Mouse (Mus musculus) intestine, postnatal 0 days (tissue): ENCODE results near the gene H1f0. TPM values are rescaled to one million over a fixed set of nuclear protein-coding genes. Genes with fewer than 3 reads are reported as not detected.

Experiments used
- ATAC-seq: fragments of 200-750 bp; cut with Nextera tagmentation; 2 replicates; pipeline ENCODE4 v1.8.0; 2017; ENCODE audit warnings: mild to moderate bottlenecking, moderate TSS enrichment, moderate library complexity
- H3K27ac ChIP-seq: fragments of 300-500 bp; sonication (generic); 2 replicates; pipeline ENCODE4 v1.5.1; 2014; ENCODE audit warnings: mild to moderate bottlenecking, low read depth, low read length, moderate library complexity
- H3K27me3 ChIP-seq: fragments of 300-500 bp; sonication (generic); replicated peaks from 2 replicates; pipeline ENCODE4 v1.6.1; 2014; ENCODE audit warnings: low read length, mixed read lengths; ENCODE audit not compliant: control insufficient read depth, insufficient read depth
- H3K36me3 ChIP-seq: fragments of 300-500 bp; sonication (generic); 2 replicates; pipeline ENCODE4 v1.6.1; 2014; ENCODE audit warnings: mild to moderate bottlenecking, moderate library complexity; ENCODE audit not compliant: control insufficient read depth, insufficient read depth
- H3K4me1 ChIP-seq: fragments of 300-500 bp; sonication (generic); replicated peaks from 2 replicates; pipeline ENCODE4 v1.6.1; 2014; ENCODE audit warnings: antibody characterized with exemption, low read length, mixed read lengths; ENCODE audit not compliant: control insufficient read depth, insufficient read depth
- H3K4me2 ChIP-seq: fragments of 300-500 bp; sonication (generic); replicated peaks from 2 replicates; pipeline ENCODE4 v1.6.1; 2014; ENCODE audit warnings: low read depth, mild to moderate bottlenecking, moderate library complexity
- H3K4me3 ChIP-seq: fragments of 300-500 bp; sonication (generic); 2 replicates; pipeline ENCODE4 v1.5.1; 2014; ENCODE audit warnings: low read depth, low read length
- H3K9ac ChIP-seq: fragments of 300-500 bp; sonication (generic); 2 replicates; pipeline ENCODE4 v1.6.1; 2014; ENCODE audit warnings: mild to moderate bottlenecking, low read depth, low read length
- H3K9me3 ChIP-seq: fragments of 300-500 bp; sonication (generic); 2 replicates; pipeline ENCODE4 v1.6.1; 2016; ENCODE audit warnings: mixed run types; ENCODE audit not compliant: control insufficient read depth
- CTCF ChIP-seq: sonication (generic); IDR thresholded peaks from 2 replicates; pipeline ENCODE4 v1.5.1; 2016; ENCODE audit warnings: low read depth, mild to moderate bottlenecking, control low read depth, antibody characterized with exemption, moderate library complexity
- WGBS: fragments of 180-500 bp; shearing (Covaris S2); extraction: QIAGEN DNeasy Blood & Tissue Kit; methylation state at CpG from one replicate; pipeline ENCODE4 v1.1.7; 2014; 5-methylcytosine and 5-hydroxymethylcytosine counted together
- polyA plus RNA-seq: library from polyadenylated mRNA; unstranded; fragments of >200 nt; fragmentation: Nextera tagmentation; extraction: Ambion mirVana; gene quantifications from 2 replicates; pipeline ENCODE4 v1.2.1, GENCODE M21; 2015

Gene H1f0
- polyA plus RNA-seq, 1 experiment from 2014 or later: 319 TPM

DNA sequence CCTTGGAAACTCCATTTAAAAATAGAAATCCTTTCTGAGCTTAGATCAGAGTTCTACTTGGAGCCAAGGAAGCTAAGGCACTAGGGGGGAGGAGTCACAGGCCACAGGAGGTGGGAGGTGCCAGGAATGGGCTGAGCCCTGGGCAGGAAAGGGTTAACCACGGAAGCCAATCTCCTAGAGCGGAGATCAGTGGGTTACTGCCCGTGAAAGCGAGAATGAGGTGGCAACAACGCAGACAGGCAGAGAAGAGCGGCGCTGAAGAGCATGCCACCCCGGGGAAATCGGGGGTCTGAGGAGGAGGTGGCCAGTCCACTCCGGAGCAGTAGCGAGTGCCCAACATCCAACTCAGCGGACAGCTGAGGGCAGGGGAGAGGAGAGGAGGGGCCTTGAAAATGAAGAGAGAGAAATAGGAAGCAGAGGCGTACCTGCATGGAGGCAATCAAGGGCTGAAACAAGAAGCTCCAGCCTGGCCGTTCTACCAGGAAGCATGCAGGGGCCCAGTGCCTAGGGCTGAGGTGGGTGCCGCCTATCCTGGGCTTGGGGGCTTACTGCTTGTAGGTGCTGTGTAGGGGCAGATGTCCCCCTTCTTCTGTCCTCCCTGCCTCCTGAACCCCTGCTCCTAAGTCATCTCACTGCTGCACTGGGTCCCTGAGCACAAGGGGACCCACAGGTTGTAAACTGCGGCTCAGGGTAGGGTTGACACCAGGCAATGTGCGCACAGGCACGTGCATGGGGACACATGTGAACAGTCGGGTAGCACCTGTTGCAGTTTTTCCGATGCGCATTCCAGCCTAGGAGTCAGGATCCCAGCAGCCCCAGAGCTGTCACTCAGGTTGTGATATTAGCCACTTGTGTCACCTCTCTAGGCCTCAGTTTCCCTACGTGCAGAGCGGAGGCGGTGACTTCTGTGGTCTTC is 12.5 kb downstream of the H1f0 start:
- H3K36me3 ChIP-seq: peaks cover 18% of the 10 kb centered on the region
- peak overlapping the region; percentile 34 for H3K4me3 ChIP-seq
- H3K9me3 ChIP-seq: no peaks in the 10 kb centered on the region
- peaks cover 17% of the 10 kb centered on the region; the same call in 1 of the 2 replicates for H3K27me3 ChIP-seq
- peak overlapping the region; percentile 1; the same call in 1 of the 2 replicates for H3K9ac ChIP-seq
- WGBS: 14% methylated on average over 24 of the region's 24 CpGs
- TF ChIP-seq CTCF: peak; percentile 7; the same call in 1 of the 2 replicates
- H3K4me1 ChIP-seq: peaks cover 3% of the 10 kb centered on the region; the same call in 1 of the 2 replicates
- H3K4me2 ChIP-seq: peak overlapping the region; percentile 94
- H3K27ac ChIP-seq: peak overlapping the region; percentile 73
- no peak for ATAC-seq

DNA sequence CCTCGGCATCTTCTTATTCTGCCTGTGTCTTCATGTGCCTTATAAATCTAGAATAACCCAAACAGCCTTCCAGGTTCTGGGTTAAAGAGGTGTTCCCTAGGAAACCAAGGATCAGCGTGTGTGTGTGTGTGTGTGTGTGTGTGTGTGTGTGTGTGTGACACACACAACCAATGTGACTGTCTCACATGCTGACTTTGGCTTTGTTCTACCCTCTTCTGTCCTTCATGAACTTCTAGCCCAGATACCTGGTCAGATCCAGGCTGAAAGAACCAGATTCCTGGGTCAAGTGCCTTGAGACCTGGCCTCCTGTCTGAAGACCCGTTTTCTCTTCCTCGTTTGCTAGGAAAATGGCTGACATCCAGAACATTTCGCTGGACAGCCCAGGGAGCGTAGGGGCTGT is 13.3 kb downstream of the H1f0 start, which contains the start of gene Galr3:
Gene Galr3, plus strand, starts transcription at position 301 of the 400 bp plus-strand sequence.
- Histone ChIP-seq H3K9ac (peak within 1 kb of the TSS; percentile 64), H3K4me3 (peak within 1 kb of the TSS; percentile 49), H3K36me3 (peaks cover 9% of the 10 kb centered on the region), H3K27me3 (peaks cover 17% of the 10 kb centered on the region; the same call in 1 of the 2 replicates), H3K4me1 (peaks cover 3% of the 10 kb centered on the region; the same call in 1 of the 2 replicates), H3K27ac (peak within 1 kb of the TSS; percentile 73), H3K9me3 (no peaks in the 10 kb centered on the region), H3K4me2 (peak within 1 kb of the TSS; percentile 94)
- no peak for TF ChIP-seq CTCF
- WGBS: 64% methylated on average over 6 of the region's 6 CpGs
- ATAC-seq: no peak

- 0 out of 2 replicates have a peak, but pooled peaks have one; percentile 5 for ATAC-seq
- Histone ChIP-seq H3K4me2 (peak overlapping the region; percentile 94), H3K4me3 (peak overlapping the region; percentile 49), H3K9ac (peak overlapping the region; percentile 64), H3K4me1 (peaks cover 3% of the 10 kb centered on the region; the same call in 1 of the 2 replicates), H3K27ac (peak overlapping the region; percentile 70), H3K27me3 (peaks cover 17% of the 10 kb centered on the region; the same call in 1 of the 2 replicates), H3K9me3 (no peaks in the 10 kb centered on the region), H3K36me3 (no peaks in the 10 kb centered on the region)
- 2% methylated on average over 97 of the region's 105 CpGs for WGBS
- peak; percentile 44 for TF ChIP-seq CTCF
Measured at GRCm38 (mm10) chr15:79042721-79043491, 14.7 kb downstream of the H1f0 start.

- TF ChIP-seq CTCF: no peak
- Histone ChIP-seq H3K4me1 (no peaks in the 10 kb centered on the region; the same call in 1 of the 2 replicates), H3K9ac (no peak overlapping the region), H3K4me2 (peak overlapping the region; percentile 35), H3K27ac (peak overlapping the region; percentile 82), H3K27me3 (peaks cover 17% of the 10 kb centered on the region; the same call in 1 of the 2 replicates), H3K4me3 (no peak overlapping the region), H3K9me3 (no peaks in the 10 kb centered on the region), H3K36me3 (no peaks in the 10 kb centered on the region)
- peak; percentile 80 for ATAC-seq
- 10% methylated on average over 4 of the region's 4 CpGs for WGBS
Measured at GRCm38 (mm10) chr15:79044837-79045236, 16.6 kb downstream of the H1f0 start.

DNA sequence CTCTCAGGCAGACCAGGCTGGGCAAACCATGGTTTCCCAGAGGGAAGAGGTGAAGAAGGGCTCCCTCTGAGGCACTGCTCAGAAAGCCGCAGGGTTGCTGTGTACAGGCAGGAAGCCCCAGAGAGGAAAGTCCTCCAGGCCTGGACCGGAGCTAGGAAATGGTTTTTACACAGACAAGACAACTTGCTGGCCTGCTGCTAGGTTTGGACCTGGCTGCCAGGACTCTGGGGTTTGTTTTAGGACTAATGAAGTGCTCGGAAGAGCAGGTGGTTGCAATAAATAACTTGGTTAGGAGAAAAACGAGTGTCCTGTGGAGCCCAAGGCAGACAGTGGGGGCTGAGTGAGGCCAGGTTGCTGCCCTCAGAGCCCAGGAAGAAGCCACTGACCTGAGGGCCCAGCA is 19.9 kb downstream of the H1f0 start:
- 0 out of 2 replicates have a peak, but pooled peaks cover 3% of the 10 kb centered on the region for H3K27me3 ChIP-seq
- H3K4me3 ChIP-seq: no peak overlapping the region
- 52% methylated on average over 4 of the region's 4 CpGs for WGBS
- no peaks in the 10 kb centered on the region for H3K9me3 ChIP-seq
- no peak overlapping the region for H3K9ac ChIP-seq
- ATAC-seq: no peak
- no peak for TF ChIP-seq CTCF
- H3K4me2 ChIP-seq: no peak overlapping the region
- H3K36me3 ChIP-seq: peaks cover 5% of the 10 kb centered on the region
- H3K4me1 ChIP-seq: no peaks in the 10 kb centered on the region; the same call in none of the 2 replicates
- no peak overlapping the region for H3K27ac ChIP-seq
